Mouse (Mus musculus): ENCODE measurements around the gene Ptk7. TPM values are rescaled to one million over a fixed set of nuclear protein-coding genes. Genes with fewer than 3 reads are reported as not detected.

Ptk7 gene
- polyA plus RNA-seq, 1 experiment from 2014 or later: 65.3 TPM

GRCm38 (mm10) chr17:46556584-46556945 lies 72.7 kb downstream of the Ptk7 start:
- DNase-seq (ENCODE audit: low spot score): no peak
- Histone ChIP-seq H3K4me1 (peaks cover 48% of the 10 kb centered on the region), H3K4me3 (peak overlapping the region; percentile 99), H3K9me3 (replicated peaks) (no peaks in the 10 kb centered on the region), H3K36me3 (peaks cover 8% of the 10 kb centered on the region), H3K27me3 (ENCODE audit: low read depth, poor library complexity, severe bottlenecking) (peaks cover 13% of the 10 kb centered on the region; the same call in 1 of the 2 replicates), H3K27ac (replicated peaks) (peak overlapping the region; percentile 98)
- under 1% methylated on average over 11 of the region's 11 CpGs for WGBS

- H3K27me3 ChIP-seq (ENCODE audit: low read depth, poor library complexity, severe bottlenecking): peaks cover 13% of the 10 kb centered on the region; the same call in 1 of the 2 replicates
- WGBS: under 1% methylated on average over 87 of the region's 87 CpGs
- H3K4me1 ChIP-seq: peaks cover 48% of the 10 kb centered on the region
- H3K36me3 ChIP-seq: peaks cover 15% of the 10 kb centered on the region
- no peaks in the 10 kb centered on the region for H3K9me3 ChIP-seq (replicated peaks)
- DNase-seq (ENCODE audit: low spot score): peak; percentile 97
- peak within 1 kb of the TSS; percentile 99 for H3K4me3 ChIP-seq
- peak within 1 kb of the TSS; percentile 98 for H3K27ac ChIP-seq (replicated peaks)
These were observed 73.4 kb downstream of the Ptk7 start, which contains the start of gene Srf for GRCm38 (mm10) chr17:46555673-46556583. Srf (minus strand) TSS chr17:46556175.

DNA sequence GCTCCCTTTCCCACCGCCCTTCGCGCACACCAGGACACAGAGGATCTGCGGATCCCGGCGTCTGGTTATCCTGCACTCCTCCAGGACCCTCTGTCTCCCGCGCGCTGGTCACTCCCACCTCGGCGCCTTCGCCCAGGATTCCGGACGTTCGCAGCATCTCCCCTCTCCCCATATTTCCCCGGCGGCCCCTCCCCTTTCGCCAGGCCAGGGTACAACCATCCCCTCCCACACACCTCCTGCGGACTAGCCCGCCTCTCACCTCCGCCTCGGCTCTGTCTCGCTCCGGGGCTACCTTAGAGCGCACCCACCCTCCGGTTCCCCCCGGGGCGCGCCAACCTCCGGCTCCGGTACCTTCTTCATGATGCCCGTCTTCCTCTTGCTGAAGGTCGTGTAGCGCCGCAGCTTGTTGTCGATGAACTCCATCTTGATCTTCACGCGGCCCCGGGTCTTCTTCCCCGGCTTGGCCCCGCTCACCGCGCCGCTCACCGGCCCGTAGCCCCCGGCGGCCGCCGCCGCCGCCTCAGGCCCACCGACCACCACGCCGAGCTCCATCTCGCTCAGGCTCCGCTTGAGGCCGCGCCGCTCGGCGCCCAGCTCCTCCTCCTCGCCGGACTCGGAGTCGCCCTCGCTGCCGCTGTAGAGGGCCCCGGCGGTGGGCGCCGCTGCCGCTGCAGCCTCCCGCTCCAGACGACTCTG lies 74.2 kb downstream of the Ptk7 start:
- Histone ChIP-seq H3K4me1 (peaks cover 48% of the 10 kb centered on the region), H3K27me3 (ENCODE audit: low read depth, poor library complexity, severe bottlenecking) (peaks cover 13% of the 10 kb centered on the region; the same call in 1 of the 2 replicates), H3K27ac (replicated peaks) (peak overlapping the region; percentile 98), H3K36me3 (peaks cover 23% of the 10 kb centered on the region), H3K4me3 (peak overlapping the region; percentile 99), H3K9me3 (replicated peaks) (no peaks in the 10 kb centered on the region)
- DNase-seq (ENCODE audit: low spot score): peak; percentile 69
- WGBS: under 1% methylated on average over 75 of the region's 75 CpGs

- no peak for DNase-seq (ENCODE audit: low spot score)
- H3K36me3 ChIP-seq: peaks cover 28% of the 10 kb centered on the region
- H3K9me3 ChIP-seq (replicated peaks): no peaks in the 10 kb centered on the region
- WGBS: under 1% methylated on average over 11 of the region's 11 CpGs
- H3K4me1 ChIP-seq: peaks cover 48% of the 10 kb centered on the region
- H3K27ac ChIP-seq (replicated peaks): peak overlapping the region; percentile 98
- H3K27me3 ChIP-seq (ENCODE audit: low read depth, poor library complexity, severe bottlenecking): peaks cover 13% of the 10 kb centered on the region; the same call in 1 of the 2 replicates
- peak overlapping the region; percentile 99 for H3K4me3 ChIP-seq
These were observed 74.7 kb downstream of the Ptk7 start for GRCm38 (mm10) chr17:46554646-46554976.

DNA sequence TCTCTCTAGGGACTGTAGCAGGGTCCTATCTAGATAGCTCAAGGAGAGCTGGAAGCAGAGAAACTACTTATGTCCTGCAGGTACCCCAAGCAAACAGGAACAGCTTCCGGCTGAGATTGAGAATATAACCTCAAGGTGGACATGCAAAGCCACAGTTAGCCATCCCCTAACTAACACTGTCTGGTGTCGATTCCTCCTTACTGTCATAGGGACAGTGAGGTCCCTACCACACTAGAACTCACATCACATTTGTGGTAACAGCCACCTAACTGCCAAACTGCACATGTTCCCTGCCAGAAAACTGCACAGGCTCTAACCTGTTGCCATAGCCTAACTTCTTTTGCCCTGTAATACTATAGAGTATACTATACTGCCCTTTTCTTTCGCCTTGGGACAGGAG lies 75.4 kb downstream of the Ptk7 start:
- Histone ChIP-seq H3K4me3 (peak overlapping the region; percentile 99), H3K9me3 (replicated peaks) (no peaks in the 10 kb centered on the region), H3K4me1 (peaks cover 48% of the 10 kb centered on the region), H3K27me3 (ENCODE audit: low read depth, poor library complexity, severe bottlenecking) (peaks cover 13% of the 10 kb centered on the region; the same call in 1 of the 2 replicates), H3K36me3 (peaks cover 33% of the 10 kb centered on the region), H3K27ac (replicated peaks) (no peak overlapping the region)
- 83% methylated on average over 3 of the region's 3 CpGs for WGBS
- no peak for DNase-seq (ENCODE audit: low spot score)

GRCm38 (mm10) chr17:46553469-46553868 lies 75.8 kb downstream of the Ptk7 start:
- no peak for DNase-seq (ENCODE audit: low spot score)
- no peaks in the 10 kb centered on the region for H3K9me3 ChIP-seq (replicated peaks)
- H3K27me3 ChIP-seq (ENCODE audit: low read depth, poor library complexity, severe bottlenecking): peaks cover 15% of the 10 kb centered on the region
- H3K27ac ChIP-seq (replicated peaks): peak overlapping the region; percentile 66
- H3K4me3 ChIP-seq: peak overlapping the region; percentile 99
- 41% methylated on average over 11 of the region's 11 CpGs for WGBS
- peaks cover 38% of the 10 kb centered on the region for H3K36me3 ChIP-seq
- peaks cover 53% of the 10 kb centered on the region for H3K4me1 ChIP-seq

GRCm38 (mm10) chr17:46552841-46553423 lies 76.4 kb downstream of the Ptk7 start:
- DNase-seq (ENCODE audit: low spot score): peak; percentile 86
- H3K4me1 ChIP-seq: peaks cover 58% of the 10 kb centered on the region
- H3K36me3 ChIP-seq: peaks cover 43% of the 10 kb centered on the region
- peak overlapping the region; percentile 99 for H3K4me3 ChIP-seq
- peaks cover 19% of the 10 kb centered on the region for H3K27me3 ChIP-seq (ENCODE audit: low read depth, poor library complexity, severe bottlenecking)
- no peaks in the 10 kb centered on the region for H3K9me3 ChIP-seq (replicated peaks)
- H3K27ac ChIP-seq (replicated peaks): peak overlapping the region; percentile 66
- 2% methylated on average over 24 of the region's 24 CpGs for WGBS

GRCm38 (mm10) chr17:46552151-46552550 lies 77.2 kb downstream of the Ptk7 start:
- Histone ChIP-seq H3K36me3 (peaks cover 47% of the 10 kb centered on the region), H3K4me1 (peaks cover 60% of the 10 kb centered on the region), H3K27ac (replicated peaks) (peak overlapping the region; percentile 35; the same call in 1 of the 2 replicates), H3K27me3 (ENCODE audit: low read depth, poor library complexity, severe bottlenecking) (peaks cover 26% of the 10 kb centered on the region), H3K4me3 (peak overlapping the region; percentile 99; the same call in 1 of the 2 replicates), H3K9me3 (replicated peaks) (no peaks in the 10 kb centered on the region)
- WGBS: 91% methylated on average over 7 of the region's 7 CpGs
- DNase-seq (ENCODE audit: low spot score): no peak

GRCm38 (mm10) chr17:46551369-46551768 lies 77.9 kb downstream of the Ptk7 start:
- Histone ChIP-seq H3K36me3 (peaks cover 47% of the 10 kb centered on the region), H3K4me3 (no peak overlapping the region), H3K27me3 (ENCODE audit: low read depth, poor library complexity, severe bottlenecking) (peaks cover 34% of the 10 kb centered on the region), H3K9me3 (replicated peaks) (no peaks in the 10 kb centered on the region), H3K4me1 (peaks cover 60% of the 10 kb centered on the region), H3K27ac (replicated peaks) (no peak overlapping the region)
- DNase-seq (ENCODE audit: low spot score): no peak
- WGBS: 96% methylated on average over 6 of the region's 6 CpGs

DNA sequence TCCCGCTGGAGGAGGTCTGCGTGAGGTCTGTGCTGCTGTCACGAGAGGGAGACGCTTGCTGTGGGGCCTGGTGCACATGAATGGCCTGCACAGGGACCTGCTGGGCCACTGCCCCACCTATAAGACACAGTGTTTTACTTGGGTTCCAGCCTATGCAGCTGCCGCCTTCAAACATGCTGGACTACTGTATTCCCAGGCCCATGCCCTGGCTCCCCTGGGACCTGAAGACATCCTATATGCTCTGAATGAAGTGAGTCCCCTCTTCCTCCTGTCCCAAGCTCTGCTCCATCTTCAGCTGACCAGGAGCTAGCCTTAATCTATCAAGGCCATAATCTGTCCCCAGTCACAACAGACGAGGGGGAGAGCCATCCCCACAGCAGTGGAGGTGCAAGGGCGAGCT lies 78.4 kb downstream of the Ptk7 start:
- no peaks in the 10 kb centered on the region for H3K9me3 ChIP-seq (replicated peaks)
- H3K36me3 ChIP-seq: peaks cover 47% of the 10 kb centered on the region
- peaks cover 65% of the 10 kb centered on the region for H3K4me1 ChIP-seq
- no peak for DNase-seq (ENCODE audit: low spot score)
- H3K4me3 ChIP-seq: no peak overlapping the region
- WGBS: 90% methylated on average over 7 of the region's 7 CpGs
- peaks cover 39% of the 10 kb centered on the region for H3K27me3 ChIP-seq (ENCODE audit: low read depth, poor library complexity, severe bottlenecking)
- no peak overlapping the region for H3K27ac ChIP-seq (replicated peaks)

- peaks cover 47% of the 10 kb centered on the region for H3K36me3 ChIP-seq
- WGBS: 87% methylated on average over 9 of the region's 9 CpGs
These were observed 79.7 kb downstream of the Ptk7 start for GRCm38 (mm10) chr17:46549642-46550041.

DNA sequence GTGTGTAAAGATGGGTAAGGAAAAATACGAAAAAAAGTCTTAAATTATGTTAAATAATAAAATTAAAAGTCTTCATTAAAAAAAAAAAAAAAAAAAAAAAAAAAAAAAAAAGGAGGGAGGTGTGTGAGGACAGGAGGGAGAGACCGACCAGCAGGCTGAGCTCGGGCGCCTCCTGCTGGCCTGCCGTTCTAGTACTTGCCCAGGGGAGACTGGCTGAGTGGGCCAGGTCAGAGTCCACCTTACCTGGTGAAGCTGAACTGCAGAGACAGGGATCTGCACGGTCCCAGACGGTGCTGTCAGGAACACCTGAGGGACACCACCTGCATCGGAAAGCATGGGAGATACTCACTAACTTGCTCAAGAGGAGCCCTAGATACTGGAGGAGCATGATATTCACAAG lies 80.1 kb downstream of the Ptk7 start:
- DNase-seq (ENCODE audit: low spot score): peak; percentile 66
- Histone ChIP-seq H3K9me3 (replicated peaks) (no peaks in the 10 kb centered on the region), H3K27ac (replicated peaks) (no peak overlapping the region), H3K4me1 (peaks cover 58% of the 10 kb centered on the region), H3K27me3 (ENCODE audit: low read depth, poor library complexity, severe bottlenecking) (peaks cover 51% of the 10 kb centered on the region), H3K4me3 (no peak overlapping the region), H3K36me3 (peaks cover 47% of the 10 kb centered on the region)
- WGBS: 27% methylated on average over 8 of the region's 8 CpGs

More at GRCm38 (mm10) chr17:46549642-46550041, 79.7 kb downstream of the Ptk7 start:
- Histone ChIP-seq H3K27ac (replicated peaks) (no peak overlapping the region), H3K4me1 (peaks cover 63% of the 10 kb centered on the region), H3K9me3 (replicated peaks) (no peaks in the 10 kb centered on the region), H3K27me3 (ENCODE audit: low read depth, poor library complexity, severe bottlenecking) (peaks cover 51% of the 10 kb centered on the region), H3K4me3 (no peak overlapping the region)
- no peak for DNase-seq (ENCODE audit: low spot score)

Measured in midbrain, embryonic 10.5 days (tissue).